Mouse (Mus musculus): ENCODE results near the gene Tap1.

- no peak for TF ChIP-seq POLR2A (IDR thresholded peaks at IDR 0.05; ENCODE audit: insufficient read length, low read depth)
- TF ChIP-seq MYOD1 (IDR thresholded peaks at IDR 0.05; ENCODE audit: control insufficient read depth in 1 of 3, insufficient read length in 2 of 3, low read depth in 2 of 3), result no peak
- TF ChIP-seq TCF12 (IDR thresholded peaks at IDR 0.05; ENCODE audit: insufficient read depth, poor library complexity, severe bottlenecking), result no peak
- no peak for TF ChIP-seq MAX (IDR thresholded peaks at IDR 0.05; ENCODE audit: low read depth)
- no peak for TF ChIP-seq E2F4 (IDR thresholded peaks at IDR 0.05; ENCODE audit: insufficient read depth)
- TF ChIP-seq MYOG (IDR thresholded peaks at IDR 0.05; ENCODE audit: control insufficient read depth in 1 of 3, insufficient read depth in 1 of 3, insufficient read length in 2 of 3, low read depth in 2 of 3), result no peak
- TF ChIP-seq CEBPB (IDR thresholded peaks at IDR 0.05; ENCODE audit: insufficient read depth, poor library complexity, severe bottlenecking), result no peak
- TF ChIP-seq TCF3 (IDR thresholded peaks at IDR 0.05; ENCODE audit: insufficient read length, low read depth), result no peak
- TF ChIP-seq USF1 (IDR thresholded peaks at IDR 0.05; ENCODE audit: low read depth), result no peak
Observed at GRCm38 (mm10) chr17:34179019-34179418, 8.3 kb upstream of the Tap1 start.
